Mouse (Mus musculus) intestine, embryonic 14.5 days (tissue): ENCODE data around the gene Lrrc28. TPM values are rescaled to one million over a fixed set of nuclear protein-coding genes. Genes with fewer than 3 reads are reported as not detected.

Source experiments
- polyA plus RNA-seq: library from polyadenylated mRNA; unstranded; fragments of >200 nt; fragmentation: Nextera tagmentation; extraction: Ambion mirVana; gene quantifications from 2 replicates; pipeline ENCODE4 v1.2.1, GENCODE M21; 2014

Lrrc28 gene
- polyA plus RNA-seq, 1 experiment from 2014 or later, result 12.4 TPM

Other genes starting within 250 kb of the Lrrc28 start
- gene Ttc23, start 2.1 kb upstream of the Lrrc28 start, polyA plus RNA-seq, result 27.5 and 30.8 TPM in 2 replicates
- 2.3 and 2.4 TPM in 2 replicates for gene Synm, start 114.5 kb upstream of the Lrrc28 start, polyA plus RNA-seq